Comparison of ENCODE assay signal across 15 mouse cellular contexts in genomic region chr9:109008994-109009635, GRCm38 (mm10). TPM values are rescaled to one million over a fixed set of nuclear protein-coding genes. Genes with fewer than 3 reads are reported as not detected.
DNase-seq lines count a peak whose midpoint lies in the region; ATAC-seq and TF ChIP-seq lines count a peak whose summit lies in the region.
"Had no signal": no experiment of that assay in that cellular context is flagged by ENCODE, and none has a peak within 500 bp of the region (broad histone marks: within the 10 kb centered on the region; RNA-seq: fewer than 3 reads in every experiment).

No protein-coding gene starts in this region.

- no peak overlapping the region for H3K9ac ChIP-seq in stomach, embryonic 14.5 days (replicated peaks; ENCODE audit: low read depth, low read length)
- H3K9ac ChIP-seq in stomach, postnatal 0 days (ENCODE audit: low read length): no peak overlapping the region; the same call in 1 of the 2 replicates
- H3K9ac ChIP-seq: forebrain, embryonic 12.5 days had no signal

- H3K4me1 ChIP-seq in stomach, embryonic 14.5 days (ENCODE audit: control insufficient read depth, insufficient read depth, low read length): 0 out of 2 replicates have a peak, but pooled peaks cover 2% of the 10 kb centered on the region
- H3K4me1 ChIP-seq in stomach, postnatal 0 days (replicated peaks; ENCODE audit: control insufficient read depth, insufficient read depth): no peaks in the 10 kb centered on the region
- H3K4me1 ChIP-seq: forebrain, embryonic 12.5 days had no signal

- no peaks in the 10 kb centered on the region for H3K9me3 ChIP-seq in stomach, embryonic 14.5 days (ENCODE audit: control insufficient read depth, low read depth, low read length)
- H3K9me3 ChIP-seq in stomach, postnatal 0 days (ENCODE audit: control insufficient read depth, low read length): no peaks in the 10 kb centered on the region
- H3K9me3 ChIP-seq: forebrain, embryonic 12.5 days; limb, embryonic 13.5 days had no signal

- no peak overlapping the region for H3K4me3 ChIP-seq in stomach, embryonic 14.5 days (ENCODE audit: low read depth, low read length)
- H3K4me3 ChIP-seq in stomach, postnatal 0 days (ENCODE audit: low read depth, low read length): no peak overlapping the region
- H3K4me3 ChIP-seq: forebrain, embryonic 12.5 days; limb, embryonic 13.5 days had no signal

- no peak overlapping the region for H3K4me2 ChIP-seq in stomach, embryonic 14.5 days (replicated peaks; ENCODE audit: low read depth, low read length)
- H3K4me2 ChIP-seq in stomach, postnatal 0 days (replicated peaks; ENCODE audit: low read depth): no peak overlapping the region
- H3K4me2 ChIP-seq: forebrain, embryonic 12.5 days; limb, embryonic 13.5 days had no signal

- intact Hi-C loops in gastrocnemius, postnatal 14 days (cut with DNase I; ENCODE audit: low total_unique reads): no loop called here
- intact Hi-C loops in left cerebral cortex, postnatal 10 days (cut with DNase I): no loop called here

- no peak for TF ChIP-seq EP300 in stomach, postnatal 0 days (optimal IDR thresholded peaks at IDR 0.05)

- no peak for TF ChIP-seq CTCF in stomach, postnatal 0 days (IDR thresholded peaks at IDR 0.05; ENCODE audit: low read depth)

- H3K27ac ChIP-seq in stomach, embryonic 14.5 days (ENCODE audit: low read length): no peak overlapping the region
- no peak overlapping the region for H3K27ac ChIP-seq in stomach, postnatal 0 days (replicated peaks)
- H3K27ac ChIP-seq: forebrain, embryonic 12.5 days; limb, embryonic 13.5 days had no signal

- H3K27me3 ChIP-seq in stomach, embryonic 14.5 days (ENCODE audit: control insufficient read depth, insufficient read depth, low read length): no peaks in the 10 kb centered on the region
- H3K27me3 ChIP-seq in stomach, postnatal 0 days (ENCODE audit: control insufficient read depth, insufficient read depth, low read length): no peaks in the 10 kb centered on the region
- H3K27me3 ChIP-seq: forebrain, embryonic 12.5 days; limb, embryonic 13.5 days had no signal

- 68% methylated on average over 10 of the region's 10 CpGs for WGBS in stomach, embryonic 14.5 days
- 57% methylated on average over 10 of the region's 10 CpGs for WGBS in stomach, postnatal 0 days

- H3K36me3 ChIP-seq in stomach, embryonic 14.5 days (ENCODE audit: control insufficient read depth, insufficient read depth, low read length): no peaks in the 10 kb centered on the region
- no peaks in the 10 kb centered on the region for H3K36me3 ChIP-seq in stomach, postnatal 0 days (ENCODE audit: control insufficient read depth, insufficient read depth, low read length)

- peak; percentile 40 for DNase-seq in gastrocnemius, postnatal 14 days
- DNase-seq in gastrocnemius, postnatal 25 days: no peak
- DNase-seq in left cerebral cortex, adult 18-20 months (ENCODE audit: low spot score in 2 of 2): peak; percentile 54 to 66
- DNase-seq in left cerebral cortex, postnatal 10 days (ENCODE audit: extremely low spot score in 1 of 2, low spot score in 2 of 2): no peak
- no peak for DNase-seq in stomach, postnatal 0 days (ENCODE audit: low spot score)
- DNase-seq in telencephalon, adult 2 months (ENCODE audit: low read depth, low spot score): peak; percentile 90
- DNase-seq in urinary bladder, postnatal 14 days (ENCODE audit: low spot score): no peak
- DNase-seq: lung, postnatal 14 days had no signal

- ATAC-seq in stomach, embryonic 14.5 days (ENCODE audit: insufficient number of reproducible peaks, insufficient read depth, low FRiP score, low read depth): 0 out of 2 replicates have a peak, but pooled peaks have one; percentile 11
- no peak; the same call in 1 of the 2 replicates for ATAC-seq in stomach, postnatal 0 days (ENCODE audit: low FRiP score, low TSS enrichment)
- ATAC-seq: inflammation-experienced regulatory T-cells, adult 6 months had no signal

RNA-seq across cellular contexts. Expression of gene Pfkfb4, which starts 17.5 kb away (rescaled TPM):
- total RNA-seq in gastrocnemius, postnatal 14 days (2021): 10 to 100 TPM; 31.0 to 31.6 TPM
- total RNA-seq in gastrocnemius, postnatal 25 days (2021): 10 to 100 TPM; 20.4 to 32.4 TPM
- total RNA-seq in left cerebral cortex, adult 18-20 months (2021): 10 to 100 TPM; 14.6 to 17.2 TPM
- total RNA-seq in left cerebral cortex, postnatal 10 days (2021): 10 to 100 TPM; 19.2 to 25.8 TPM
- 7.9 and 8.5 TPM in 2 replicates for polyA plus RNA-seq in stomach, embryonic 14.5 days (2014; fragmentation: Nextera tagmentation; extraction: Ambion mirVana)
- 10.3 and 12.1 TPM in 2 replicates for polyA plus RNA-seq in stomach, postnatal 0 days (2015; fragmentation: Nextera tagmentation; extraction: Ambion mirVana)

RNA-seq across cellular contexts. Expression of gene Ucn2, which starts 23.3 kb away (rescaled TPM):
- total RNA-seq in gastrocnemius, postnatal 14 days (2021): under 1 TPM; 0.40 to 0.53 TPM
- total RNA-seq in gastrocnemius, postnatal 25 days (2021): under 1 TPM; 0.23 to 0.24 TPM
- total RNA-seq in left cerebral cortex, adult 18-20 months (2021): not detected
- total RNA-seq in left cerebral cortex, postnatal 10 days (2021): under 1 TPM; 0.30 to 0.49 TPM
- polyA plus RNA-seq in stomach, embryonic 14.5 days (2014; fragmentation: Nextera tagmentation; extraction: Ambion mirVana): 0.45 TPM in 1 of 2 replicates, not detected in the other
- not detected in 2 replicates for polyA plus RNA-seq in stomach, postnatal 0 days (2015; fragmentation: Nextera tagmentation; extraction: Ambion mirVana)
- total RNA-seq: heart, postnatal 10 days; monocyte, adult 5-6 weeks; neutrophil, adult 5-6 weeks had no signal
- polyA plus RNA-seq: forebrain, embryonic 12.5 days; inflammation-experienced regulatory T-cells, adult 6 months had no signal

RNA-seq across cellular contexts. Expression of gene Shisa5, which starts 29.2 kb away (rescaled TPM):
- 10 to 100 TPM; 24.4 to 26.3 TPM for total RNA-seq in gastrocnemius, postnatal 14 days (2021)
- 10 to 100 TPM; 12.9 to 21.6 TPM for total RNA-seq in gastrocnemius, postnatal 25 days (2021)
- 10 to 100 TPM; 72.8 to 82.3 TPM for total RNA-seq in left cerebral cortex, adult 18-20 months (2021)
- 10 to 100 TPM; 46.2 to 56.7 TPM for total RNA-seq in left cerebral cortex, postnatal 10 days (2021)
- 75.0 and 84.4 TPM in 2 replicates for polyA plus RNA-seq in stomach, embryonic 14.5 days (2014; fragmentation: Nextera tagmentation; extraction: Ambion mirVana)
- 168 and 181 TPM in 2 replicates for polyA plus RNA-seq in stomach, postnatal 0 days (2015; fragmentation: Nextera tagmentation; extraction: Ambion mirVana)

RNA-seq across cellular contexts. Expression of gene Trex1, which starts 50.4 kb away (rescaled TPM):
- total RNA-seq in gastrocnemius, postnatal 14 days (2021): 10 to 100 TPM; 10.7 to 11.4 TPM
- total RNA-seq in gastrocnemius, postnatal 25 days (2021): 10 to 100 TPM in 1 of 2 experiments, 1 to 10 TPM in 1; 9.7 to 10.5 TPM
- total RNA-seq in left cerebral cortex, adult 18-20 months (2021): 10 to 100 TPM; 13.4 to 13.7 TPM
- total RNA-seq in left cerebral cortex, postnatal 10 days (2021): 10 to 100 TPM; 11.4 to 12.1 TPM
- 11.6 and 12.2 TPM in 2 replicates for polyA plus RNA-seq in stomach, embryonic 14.5 days (2014; fragmentation: Nextera tagmentation; extraction: Ambion mirVana)
- 13.3 and 15.8 TPM in 2 replicates for polyA plus RNA-seq in stomach, postnatal 0 days (2015; fragmentation: Nextera tagmentation; extraction: Ambion mirVana)

RNA-seq across cellular contexts. Expression of gene Col7a1, which starts 55.7 kb away (rescaled TPM):
- total RNA-seq in gastrocnemius, postnatal 14 days (2021): 1 to 10 TPM; 2.7 to 3.7 TPM
- total RNA-seq in gastrocnemius, postnatal 25 days (2021): 1 to 10 TPM; 1.6 to 3.5 TPM
- 1 to 10 TPM; 3.1 to 3.4 TPM for total RNA-seq in left cerebral cortex, adult 18-20 months (2021)
- 1 to 10 TPM; 5.2 to 6.1 TPM for total RNA-seq in left cerebral cortex, postnatal 10 days (2021)
- 4.1 and 4.5 TPM in 2 replicates for polyA plus RNA-seq in stomach, embryonic 14.5 days (2014; fragmentation: Nextera tagmentation; extraction: Ambion mirVana)
- 6.2 and 9.6 TPM in 2 replicates for polyA plus RNA-seq in stomach, postnatal 0 days (2015; fragmentation: Nextera tagmentation; extraction: Ambion mirVana)

Comparison
In these comparisons a context has a peak if more than half of its experiments do, and no peak if none do; other contexts are left out.
1. DNase-seq: peak in gastrocnemius, postnatal 14 days (single experiment), left cerebral cortex, adult 18-20 months (2 of 2) and telencephalon, adult 2 months (single experiment); none in gastrocnemius, postnatal 25 days (single experiment), left cerebral cortex, postnatal 10 days (0 of 2), stomach, postnatal 0 days (single experiment) and urinary bladder, postnatal 14 days (single experiment).